Mouse (Mus musculus): ENCODE measurements at regions not wholly inside any gene's neighbourhood (a gene's known extent, or its start where the extent isn't known, plus 50 kb on each side); places are given as distances from the start of the nearest gene placed in this dataset.

DNA sequence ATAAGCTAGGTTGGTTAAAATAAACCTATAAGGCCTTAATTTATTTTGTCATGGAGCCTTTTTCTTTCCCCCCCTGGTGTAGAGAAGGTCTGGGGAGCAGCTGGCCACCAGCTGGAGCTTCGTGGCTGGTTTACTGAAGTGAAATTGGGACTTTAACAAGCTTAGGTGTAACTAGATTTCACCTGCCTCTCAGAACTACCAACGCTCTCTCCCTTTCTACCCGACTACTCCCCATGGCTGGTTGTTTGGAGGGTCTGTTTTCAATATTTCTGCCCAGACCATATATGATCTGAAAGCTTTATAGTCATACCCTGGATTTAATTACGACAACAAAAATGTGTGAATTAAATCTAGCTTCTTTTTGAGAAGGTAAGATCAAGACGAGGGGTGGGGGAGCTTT lies 410.4 kb upstream of the Prickle1 start:
- no peak for TF ChIP-seq POLR2A (IDR thresholded peaks at IDR 0.05; ENCODE audit: insufficient read depth, low read depth, low read length)
- TF ChIP-seq CTCF (IDR thresholded peaks at IDR 0.05), result no peak
- TF ChIP-seq EP300 (IDR thresholded peaks at IDR 0.05; ENCODE audit: insufficient read depth, low read depth, low read length), result no peak
